Mouse (Mus musculus) hindbrain, embryonic 10.5 days (tissue): Measurements from ENCODE around the gene Trim62. TPM values are rescaled to one million over a fixed set of nuclear protein-coding genes. Genes with fewer than 3 reads are reported as not detected.
"Not testable (repeated sequence)": the region's sequence is repeated elsewhere in the genome, so short reads cannot be mapped to it uniquely, and the experiment has no call there.

Source experiments
- DNase-seq: peaks from one replicate; pipeline ENCODE4 v3.0.0-alpha.2; 2017; ENCODE audit warnings: low spot score
- H3K27ac ChIP-seq: fragments of 300-500 bp; sonication (generic); 2 replicates; pipeline ENCODE4 v1.5.1; 2016; ENCODE audit warnings: mild to moderate bottlenecking, moderate library complexity
- H3K27me3 ChIP-seq: fragments of 300-500 bp; sonication (generic); 2 replicates; pipeline ENCODE4 v1.6.1; 2016; ENCODE audit warnings: mild to moderate bottlenecking; ENCODE audit not compliant: poor library complexity, insufficient read depth, severe bottlenecking
- H3K36me3 ChIP-seq: fragments of 300-500 bp; sonication (generic); 2 replicates; pipeline ENCODE4 v1.6.1; 2016; ENCODE audit warnings: mild to moderate bottlenecking, moderate library complexity
- H3K4me1 ChIP-seq: fragments of 300-500 bp; sonication (generic); replicated peaks from 2 replicates; pipeline ENCODE4 v1.6.1; 2016; ENCODE audit warnings: mild to moderate bottlenecking
- H3K4me3 ChIP-seq: fragments of 300-500 bp; sonication (generic); 2 replicates; pipeline ENCODE4 v1.5.1; 2016; ENCODE audit warnings: mild to moderate bottlenecking, moderate library complexity
- H3K9me3 ChIP-seq: fragments of 300-500 bp; sonication (generic); 2 replicates; pipeline ENCODE4 v1.6.1; 2016; ENCODE audit warnings: mild to moderate bottlenecking, moderate library complexity
- WGBS: fragments of 180-500 bp; shearing (Covaris S2); methylation state at CpG from one replicate; pipeline ENCODE4 v1.1.7; 2016; 5-methylcytosine and 5-hydroxymethylcytosine counted together
- polyA plus RNA-seq: library from polyadenylated mRNA; unstranded; fragments of >200 nt; fragmentation: Nextera tagmentation; extraction: Ambion mirVana; gene quantifications from 2 replicates; pipeline ENCODE4 v1.2.1, GENCODE M21; 2016

Trim62 gene
- polyA plus RNA-seq: 12.1 and 14.5 TPM in 2 replicates

DNA sequence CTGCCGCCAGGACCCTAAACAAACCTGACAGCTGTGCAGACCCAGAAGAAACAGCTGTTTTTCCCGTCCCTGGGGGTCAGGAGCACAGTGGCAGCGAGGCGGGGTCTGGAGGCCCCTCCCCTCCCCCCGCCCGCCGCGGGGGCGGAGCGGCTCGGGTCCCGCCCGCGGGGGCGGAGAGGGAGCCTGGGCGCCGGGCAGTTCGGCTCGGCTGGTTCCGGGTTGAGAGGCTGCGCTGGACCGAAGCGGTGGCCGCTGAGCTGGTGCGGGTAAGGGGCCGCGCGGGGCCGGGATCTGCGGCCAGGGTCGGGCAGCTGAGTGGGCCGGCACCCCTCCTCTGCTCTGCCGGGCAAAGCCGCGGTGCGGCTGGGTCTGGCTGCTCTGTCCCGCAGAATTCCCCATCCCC is at the start of gene Trim62:
Gene Trim62, plus strand, starts transcription at position 202 of the 403 bp plus-strand sequence.
- peaks cover 7% of the 10 kb centered on the region for H3K36me3 ChIP-seq
- peaks cover 35% of the 10 kb centered on the region for H3K27me3 ChIP-seq
- H3K4me3 ChIP-seq: peak within 1 kb of the TSS; percentile 78
- peaks cover 79% of the 10 kb centered on the region for H3K4me1 ChIP-seq
- peak; percentile 77 for DNase-seq
- peaks cover 6% of the 10 kb centered on the region; the same call in 1 of the 2 replicates for H3K9me3 ChIP-seq
- peak within 1 kb of the TSS; percentile 89 for H3K27ac ChIP-seq
- WGBS: under 1% methylated on average over 37 of the region's 37 CpGs

DNA sequence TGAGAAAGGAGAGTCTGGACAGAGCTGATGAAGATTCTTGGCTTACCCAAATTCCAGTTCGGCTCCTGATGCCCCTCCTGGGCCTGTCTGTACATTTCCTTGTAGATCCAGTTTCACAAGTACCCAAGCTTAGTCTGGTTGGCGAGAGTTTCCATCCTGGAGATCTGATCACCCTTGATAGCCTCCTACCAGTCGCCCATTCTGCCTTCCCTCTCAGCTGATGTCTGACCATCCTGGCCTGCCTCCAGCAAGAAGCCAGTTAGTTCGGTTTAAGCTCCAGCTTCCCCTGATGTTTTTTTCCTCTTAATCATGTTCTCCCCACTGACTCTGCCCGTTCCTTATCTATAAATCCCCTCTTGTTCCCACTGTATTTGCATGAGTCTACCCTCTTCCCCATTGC is 45.2 kb upstream of the Trim62 start:
- peak overlapping the region; percentile 9; the same call in 1 of the 2 replicates for H3K27ac ChIP-seq
- peaks cover 38% of the 10 kb centered on the region for H3K4me1 ChIP-seq
- no peaks in the 10 kb centered on the region for H3K36me3 ChIP-seq
- H3K4me3 ChIP-seq: no peak overlapping the region
- WGBS: 70% methylated on average over 5 of the region's 5 CpGs
- H3K9me3 ChIP-seq: no peaks in the 10 kb centered on the region
- H3K27me3 ChIP-seq: no peaks in the 10 kb centered on the region
- DNase-seq: no peak

DNA sequence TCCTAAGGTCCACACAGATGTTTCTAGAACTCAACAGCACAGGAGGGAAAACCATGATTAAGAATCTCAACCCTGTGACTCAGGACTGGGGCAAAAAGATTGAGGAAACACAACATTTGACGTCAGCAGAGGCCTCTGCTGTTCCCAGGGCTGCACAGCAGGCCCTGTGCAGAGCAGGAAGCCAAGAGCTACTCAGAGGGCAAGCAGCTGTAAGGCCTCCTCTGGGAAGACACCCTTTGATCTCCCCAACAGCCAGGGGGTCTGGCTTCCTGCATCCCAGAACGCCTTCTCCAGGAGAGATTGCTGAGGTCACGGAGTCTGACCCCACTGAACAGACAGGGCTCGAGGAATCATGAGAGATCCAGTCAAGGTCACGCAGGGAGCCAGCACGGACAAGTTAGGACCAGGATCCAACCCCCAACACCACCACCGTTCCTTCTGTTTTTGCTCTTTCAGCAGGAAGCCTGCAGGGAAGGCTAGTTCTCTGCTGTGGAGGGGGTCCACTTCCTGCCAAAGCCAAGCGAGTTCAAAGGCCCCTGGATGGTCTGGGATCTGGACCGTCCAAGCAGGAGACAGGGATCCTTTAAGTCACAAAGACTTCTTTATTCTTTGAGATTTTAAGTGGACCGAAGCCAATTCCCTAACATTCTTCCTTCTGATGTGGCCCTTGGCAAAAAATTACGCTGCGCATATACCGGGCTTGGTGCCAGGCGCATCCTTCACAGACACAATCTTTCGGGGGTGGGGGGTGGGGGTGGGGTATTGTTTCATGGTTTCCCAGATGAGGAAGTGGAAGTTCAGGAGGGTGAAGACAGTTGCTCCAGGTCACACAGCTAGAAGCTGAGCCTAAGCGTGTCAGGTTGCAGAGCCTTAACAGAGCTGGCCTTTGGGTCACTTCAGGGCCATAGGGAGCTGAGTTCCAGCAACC is 43.3 kb upstream of the Trim62 start:
- H3K36me3 ChIP-seq: no peaks in the 10 kb centered on the region
- peak; percentile 45 for DNase-seq
- H3K4me1 ChIP-seq: peaks cover 43% of the 10 kb centered on the region

DNA sequence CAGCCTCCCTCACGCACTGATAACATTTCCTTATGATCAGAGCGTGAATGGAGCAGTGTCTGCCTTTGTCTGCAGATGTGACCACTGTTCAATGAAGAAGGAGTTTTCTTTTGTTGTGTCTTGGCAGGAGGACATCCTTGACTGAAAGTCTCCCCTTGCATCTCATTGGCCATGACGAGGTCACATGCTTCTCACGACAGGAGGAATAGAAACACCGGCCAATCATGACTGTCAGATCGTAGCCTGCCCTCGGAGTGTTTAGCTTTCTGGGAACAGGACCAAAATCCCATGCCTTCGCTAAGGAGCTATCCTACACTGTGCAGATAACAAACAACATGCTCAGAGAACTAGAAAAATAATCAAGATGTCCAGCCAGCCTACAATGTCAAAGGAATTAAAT is 42.1 kb upstream of the Trim62 start:
- peak overlapping the region; percentile 73 for H3K27ac ChIP-seq
- no peaks in the 10 kb centered on the region for H3K36me3 ChIP-seq
- H3K4me1 ChIP-seq: peaks cover 55% of the 10 kb centered on the region

More for the DNA sequence above, 43.3 kb upstream of the Trim62 start:
- Histone ChIP-seq H3K27me3 (no peaks in the 10 kb centered on the region), H3K4me3 (no peak overlapping the region), H3K27ac (peak overlapping the region; percentile 73), H3K9me3 (no peaks in the 10 kb centered on the region)
- 53% methylated on average over 16 of the region's 16 CpGs for WGBS

DNA sequence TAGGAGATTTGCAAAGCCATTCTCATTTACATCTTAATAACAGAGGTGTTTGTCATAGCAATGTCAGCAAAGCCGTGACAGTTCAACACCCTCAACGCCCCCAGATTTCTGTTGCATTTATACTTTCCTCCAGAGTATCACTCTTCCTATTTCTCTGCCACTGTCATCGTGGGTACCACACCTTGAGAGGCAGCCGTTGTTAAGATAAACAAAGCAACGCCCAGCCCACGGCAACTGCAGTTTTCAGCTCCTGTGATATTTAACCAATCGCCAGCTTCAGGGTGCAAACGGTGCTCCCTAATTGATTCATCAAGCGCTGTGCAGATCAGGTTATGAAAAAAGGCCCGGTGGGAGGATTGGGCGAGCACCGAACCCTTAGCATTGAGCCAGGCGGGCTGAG is 38.8 kb upstream of the Trim62 start:
- H3K27me3 ChIP-seq: no peaks in the 10 kb centered on the region
- peak overlapping the region; percentile 36; the same call in 1 of the 2 replicates for H3K27ac ChIP-seq
- 47% methylated on average over 13 of the region's 13 CpGs for WGBS
- no peaks in the 10 kb centered on the region for H3K9me3 ChIP-seq
- no peak for DNase-seq
- H3K4me1 ChIP-seq: peaks cover 44% of the 10 kb centered on the region
- H3K4me3 ChIP-seq: no peak overlapping the region
- H3K36me3 ChIP-seq: no peaks in the 10 kb centered on the region

More for the DNA sequence above, 42.1 kb upstream of the Trim62 start:
- no peaks in the 10 kb centered on the region for H3K27me3 ChIP-seq
- no peak overlapping the region for H3K4me3 ChIP-seq
- no peak for DNase-seq
- H3K9me3 ChIP-seq: no peaks in the 10 kb centered on the region
- 44% methylated on average over 8 of the region's 8 CpGs for WGBS

DNA sequence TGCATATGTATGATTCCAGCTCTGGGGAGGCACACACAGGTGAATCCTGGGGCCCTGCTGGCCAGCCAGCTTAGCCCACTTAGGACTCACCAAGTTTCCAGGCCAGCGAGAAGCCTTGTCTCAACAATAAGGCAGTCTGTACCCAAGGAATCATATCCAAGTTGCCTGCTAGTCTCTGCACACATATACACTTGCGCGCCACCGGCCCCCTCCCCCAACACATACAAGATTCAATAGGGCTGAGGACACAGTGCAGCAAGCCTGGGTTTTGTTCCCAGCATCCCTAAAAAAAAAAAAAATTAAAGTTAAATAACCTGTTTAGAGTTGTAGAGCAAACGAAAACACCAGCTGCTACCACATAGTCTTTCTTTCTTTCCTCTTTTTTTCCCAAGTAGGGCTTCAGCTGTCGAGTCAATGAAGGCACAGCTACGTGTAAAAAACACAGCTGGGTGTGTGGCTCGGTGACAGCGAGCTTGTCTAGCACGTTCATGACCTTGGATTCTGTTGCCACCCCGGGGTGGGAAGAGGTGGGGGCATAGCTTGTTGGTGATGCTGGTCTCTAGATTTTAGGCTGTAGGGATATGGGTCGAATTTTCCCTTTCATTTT is 37.9 kb upstream of the Trim62 start:
- Histone ChIP-seq H3K4me1 (peaks cover 35% of the 10 kb centered on the region), H3K27ac (peak overlapping the region; percentile 24; the same call in 1 of the 2 replicates)

DNA sequence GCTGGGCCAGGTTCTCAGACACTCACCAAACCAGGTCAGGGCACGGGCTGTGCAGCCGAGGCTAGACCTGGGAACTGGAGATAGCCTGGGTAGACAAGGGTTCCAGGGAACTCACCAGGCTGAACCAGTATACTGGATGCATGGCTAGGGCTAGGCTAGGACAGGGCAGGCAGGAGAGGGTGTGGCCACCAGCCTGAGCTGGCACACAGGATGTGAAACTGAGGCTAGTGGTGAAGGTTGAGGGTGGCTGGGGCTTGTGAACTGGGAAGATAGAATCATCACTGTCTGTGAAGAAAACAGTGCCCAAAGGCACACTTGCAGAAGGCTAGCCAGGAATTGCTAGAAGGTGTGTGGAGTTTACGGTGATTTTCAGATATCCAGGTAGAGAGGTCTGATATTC is 34.4 kb upstream of the Trim62 start:
- Histone ChIP-seq H3K27me3 (no peaks in the 10 kb centered on the region), H3K4me3 (no peak overlapping the region), H3K36me3 (no peaks in the 10 kb centered on the region), H3K9me3 (no peaks in the 10 kb centered on the region), H3K27ac (no peak overlapping the region), H3K4me1 (peaks cover 31% of the 10 kb centered on the region)
- 93% methylated on average over 3 of the region's 3 CpGs for WGBS
- no peak for DNase-seq

More for the DNA sequence above, 37.9 kb upstream of the Trim62 start:
- Histone ChIP-seq H3K27me3 (no peaks in the 10 kb centered on the region), H3K36me3 (no peaks in the 10 kb centered on the region), H3K4me3 (no peak overlapping the region), H3K9me3 (no peaks in the 10 kb centered on the region)
- no peak for DNase-seq
- WGBS: 79% methylated on average over 12 of the region's 12 CpGs

DNA sequence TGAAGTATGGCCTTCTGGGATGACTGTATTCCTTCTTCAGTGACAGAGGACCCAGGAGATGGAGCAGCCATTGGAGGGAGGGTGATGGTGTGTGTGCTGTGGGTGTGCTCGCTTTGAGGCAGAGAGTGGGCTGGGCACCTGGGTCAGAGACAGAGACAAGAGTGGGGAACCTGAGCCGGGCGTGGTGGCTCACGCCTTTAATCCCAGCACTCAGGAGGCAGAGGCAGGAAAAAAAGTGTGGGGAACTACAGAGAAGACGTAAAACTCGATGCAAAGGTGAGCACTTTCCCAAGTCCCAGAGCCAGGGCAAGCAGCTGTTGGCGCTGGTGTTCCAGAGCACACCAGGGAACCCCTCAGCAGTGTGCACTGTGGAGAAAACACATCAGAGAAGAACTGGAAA is 33.7 kb upstream of the Trim62 start:
- H3K27me3 ChIP-seq: no peaks in the 10 kb centered on the region
- peaks cover 28% of the 10 kb centered on the region for H3K4me1 ChIP-seq
- no peak overlapping the region for H3K4me3 ChIP-seq
- H3K9me3 ChIP-seq: no peaks in the 10 kb centered on the region
- 84% methylated on average over 7 of the region's 7 CpGs for WGBS
- H3K36me3 ChIP-seq: no peaks in the 10 kb centered on the region
- DNase-seq: no peak
- no peak overlapping the region for H3K27ac ChIP-seq

DNA sequence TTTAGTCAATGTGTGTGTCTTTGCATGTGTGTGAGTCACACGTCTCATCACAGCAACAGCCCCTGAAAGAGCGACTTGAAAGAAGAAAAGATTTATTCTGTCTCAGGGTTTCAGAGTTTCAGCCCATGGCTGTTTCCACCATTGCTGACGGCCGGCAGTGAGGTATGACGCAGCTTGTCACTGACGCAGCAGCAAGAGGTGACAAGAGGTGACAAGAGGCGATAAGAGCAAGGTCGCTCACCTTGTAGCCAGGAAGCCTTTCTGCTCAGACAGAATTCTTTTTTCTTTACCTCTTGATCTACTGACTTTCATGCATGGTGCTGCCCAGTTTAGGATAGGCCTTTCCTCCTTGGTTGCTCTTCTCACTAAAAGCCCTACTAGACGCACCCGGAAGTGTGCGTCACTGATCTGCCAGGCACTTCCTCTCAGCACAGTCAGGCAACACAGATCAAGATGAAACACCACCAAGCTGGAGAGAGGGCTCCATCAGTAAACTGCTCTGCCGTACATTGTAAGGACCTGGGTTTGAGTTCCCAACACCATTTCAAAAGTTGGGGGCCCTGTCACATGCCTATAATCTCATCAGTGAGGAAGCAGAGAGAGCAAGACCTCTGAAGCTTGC is 31.0 kb upstream of the Trim62 start:
- no peak for DNase-seq
- no peaks in the 10 kb centered on the region for H3K9me3 ChIP-seq
- peaks cover 13% of the 10 kb centered on the region for H3K4me1 ChIP-seq
- no peak overlapping the region for H3K27ac ChIP-seq
- no peaks in the 10 kb centered on the region for H3K27me3 ChIP-seq
- 90% methylated on average over 12 of the region's 12 CpGs for WGBS
- H3K36me3 ChIP-seq: no peaks in the 10 kb centered on the region
- no peak overlapping the region for H3K4me3 ChIP-seq

DNA sequence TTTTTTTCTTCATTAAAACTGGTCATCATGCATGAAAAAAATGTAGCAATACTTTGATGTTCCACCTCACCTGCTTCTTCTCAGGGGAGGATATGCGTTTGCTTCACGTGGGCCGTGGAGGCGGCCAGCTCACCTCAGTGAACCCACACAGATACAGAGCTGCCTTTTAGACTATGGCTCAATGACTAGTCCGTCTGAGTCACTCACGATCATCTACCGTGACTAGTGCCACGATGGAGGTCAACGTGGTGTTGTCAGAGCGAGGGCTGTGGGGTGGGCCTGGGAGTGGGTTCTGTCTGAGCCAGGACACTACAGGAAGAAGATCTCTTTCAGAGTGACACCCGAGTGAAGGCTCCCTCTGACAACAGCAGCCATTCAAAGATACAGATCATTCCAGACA is 30.3 kb upstream of the Trim62 start:
- H3K27me3 ChIP-seq: no peaks in the 10 kb centered on the region
- H3K4me1 ChIP-seq: peaks cover 18% of the 10 kb centered on the region
- DNase-seq: no peak
- no peaks in the 10 kb centered on the region for H3K36me3 ChIP-seq
- H3K4me3 ChIP-seq: no peak overlapping the region
- H3K27ac ChIP-seq: no peak overlapping the region
- WGBS: 78% methylated on average over 11 of the region's 11 CpGs
- H3K9me3 ChIP-seq: no peaks in the 10 kb centered on the region

DNA sequence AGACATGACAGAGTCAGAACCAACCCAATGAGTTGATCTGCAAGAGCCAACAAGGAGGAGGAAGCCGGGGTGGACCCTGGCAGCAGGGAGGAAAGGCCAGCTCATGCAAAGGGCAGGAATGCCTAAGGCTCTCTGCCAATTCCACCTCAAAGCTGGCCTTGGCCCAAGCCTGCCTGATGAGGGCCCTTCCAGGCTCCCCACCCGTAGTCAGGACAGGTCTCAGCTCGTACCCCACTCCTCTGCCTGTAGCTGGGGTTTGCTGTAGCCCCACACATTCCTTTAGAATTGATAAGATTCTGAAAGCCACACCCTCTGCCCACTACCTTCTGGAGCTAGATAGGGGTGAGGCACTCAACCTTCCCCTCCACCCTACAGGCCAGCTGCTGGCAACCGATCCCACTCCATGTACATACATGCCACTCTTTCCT is 27.8 kb upstream of the Trim62 start:
- DNase-seq: no peak
- H3K27ac ChIP-seq: no peak overlapping the region
- no peak overlapping the region for H3K4me3 ChIP-seq
- peaks cover 18% of the 10 kb centered on the region for H3K4me1 ChIP-seq
- 88% methylated on average over 4 of the region's 4 CpGs for WGBS
- no peaks in the 10 kb centered on the region for H3K36me3 ChIP-seq
- H3K27me3 ChIP-seq: no peaks in the 10 kb centered on the region
- H3K9me3 ChIP-seq: peaks cover 5% of the 10 kb centered on the region

DNA sequence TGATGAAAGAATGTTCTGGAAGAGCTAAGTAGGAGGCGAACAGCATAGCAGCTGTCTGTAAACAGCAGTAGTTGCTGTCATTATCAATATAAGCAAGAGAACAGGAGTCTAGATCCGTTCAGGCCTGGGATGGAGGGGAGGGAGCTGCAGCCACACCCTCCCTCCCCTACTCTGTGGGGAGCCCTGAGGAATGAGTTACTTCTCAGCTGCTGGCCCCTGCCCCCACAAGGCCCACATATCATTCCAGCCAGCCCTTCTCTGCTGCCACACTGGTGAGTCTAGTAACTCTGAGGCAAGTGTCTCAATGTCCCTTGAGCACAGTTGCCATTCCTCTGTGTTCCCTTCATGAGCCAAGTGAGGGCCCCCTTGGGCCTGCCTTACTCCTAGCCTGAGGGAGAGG is 26.2 kb upstream of the Trim62 start:
- Histone ChIP-seq H3K36me3 (no peaks in the 10 kb centered on the region), H3K27me3 (no peaks in the 10 kb centered on the region), H3K4me1 (peaks cover 21% of the 10 kb centered on the region), H3K27ac (peak overlapping the region; percentile 64), H3K9me3 (peaks cover 5% of the 10 kb centered on the region), H3K4me3 (no peak overlapping the region)
- WGBS: 66% methylated on average over 2 of the region's 2 CpGs
- no peak for DNase-seq

DNA sequence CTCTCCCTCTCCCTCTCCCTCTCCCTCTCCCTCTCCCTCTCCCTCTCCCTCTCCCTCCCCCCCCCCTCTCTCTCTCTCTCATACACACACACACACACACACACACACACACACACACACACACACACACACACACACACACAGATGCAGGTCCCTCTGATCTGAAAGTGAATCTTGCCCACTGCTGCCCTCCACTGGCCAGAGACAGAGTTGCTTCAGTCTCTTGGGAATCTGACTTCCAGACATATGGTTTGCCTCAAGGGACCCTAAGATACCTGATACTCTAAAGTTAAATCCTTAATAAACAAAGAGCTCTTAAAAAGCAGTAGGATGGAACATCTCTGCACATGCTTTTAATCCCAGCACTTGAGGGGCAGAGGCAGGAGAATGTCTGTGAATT is 25.2 kb upstream of the Trim62 start:
- not testable (repeated sequence) for H3K4me3 ChIP-seq, H3K36me3 ChIP-seq, H3K27ac ChIP-seq, H3K27me3 ChIP-seq, H3K9me3 ChIP-seq
- DNase-seq: peak; percentile 78
- peaks cover 23% of the 10 kb centered on the region for H3K4me1 ChIP-seq
